Mouse (Mus musculus) 416B (cell line): ENCODE results near the gene Pigh.

ENCODE experiments used
- DNase-seq: peaks from one replicate; pipeline ENCODE4 v3.0.0; 2011; ENCODE audit warnings: low read depth

The Pigh gene

GRCm38 (mm10) chr12:79066431-79066830 lies 23.0 kb downstream of the Pigh start:
- DNase-seq: no peak

GRCm38 (mm10) chr12:79064451-79064850 lies 25.0 kb downstream of the Pigh start:
- DNase-seq: no peak

- no peak for DNase-seq
These were observed 28.4 kb downstream of the Pigh start for GRCm38 (mm10) chr12:79060766-79061652.

- DNase-seq: no peak
These were observed 29.3 kb downstream of the Pigh start for GRCm38 (mm10) chr12:79060134-79060533.

- no peak for DNase-seq
These were observed 29.9 kb downstream of the Pigh start for GRCm38 (mm10) chr12:79059573-79059972.

- peak; percentile 6 for DNase-seq
These were observed 34.2 kb downstream of the Pigh start for GRCm38 (mm10) chr12:79055276-79055675.

- DNase-seq: no peak
These were observed 37.4 kb downstream of the Pigh start for GRCm38 (mm10) chr12:79052073-79052472.

- DNase-seq: peak; percentile 40
These were observed 38.8 kb downstream of the Pigh start for GRCm38 (mm10) chr12:79050545-79051212.

- no peak for DNase-seq
These were observed 39.6 kb downstream of the Pigh start for GRCm38 (mm10) chr12:79049807-79050206.

- no peak for DNase-seq
These were observed 40.6 kb downstream of the Pigh start for GRCm38 (mm10) chr12:79048898-79049297.

GRCm38 (mm10) chr12:79047203-79047602 lies 42.2 kb downstream of the Pigh start:
- no peak for DNase-seq

- DNase-seq: no peak
These were observed 43.3 kb downstream of the Pigh start for GRCm38 (mm10) chr12:79046171-79046570.

GRCm38 (mm10) chr12:79044668-79045067 lies 44.8 kb downstream of the Pigh start:
- no peak for DNase-seq

- DNase-seq: peak; percentile 20
These were observed 48.0 kb downstream of the Pigh start for GRCm38 (mm10) chr12:79041436-79041835.

GRCm38 (mm10) chr12:79040201-79040827 lies 49.1 kb downstream of the Pigh start:
- DNase-seq: no peak

GRCm38 (mm10) chr12:79039708-79040107 lies 49.7 kb downstream of the Pigh start:
- DNase-seq: no peak

- DNase-seq: no peak
These were observed 54.1 kb downstream of the Pigh start for GRCm38 (mm10) chr12:79035349-79035748.

GRCm38 (mm10) chr12:79034331-79034730 lies 55.1 kb downstream of the Pigh start:
- no peak for DNase-seq
